Mouse (Mus musculus) limb, embryonic 10.5 days (tissue): ENCODE results near the gene Esp22. TPM values are rescaled to one million over a fixed set of nuclear protein-coding genes. Genes with fewer than 3 reads are reported as not detected.
"Not testable (repeated sequence)": the region's sequence is repeated elsewhere in the genome, so short reads cannot be mapped to it uniquely, and the experiment has no call there.

Source experiments
- DNase-seq: peaks from one replicate; pipeline ENCODE4 v3.0.0-alpha.2; 2017; ENCODE audit warnings: low spot score
- H3K27ac ChIP-seq: fragments of 300-500 bp; sonication (generic); 2 replicates; pipeline ENCODE4 v1.5.1; 2016; ENCODE audit warnings: mild to moderate bottlenecking
- H3K27me3 ChIP-seq: fragments of 300-500 bp; sonication (generic); 2 replicates; pipeline ENCODE4 v1.6.1; 2016; ENCODE audit warnings: low read depth, mild to moderate bottlenecking; ENCODE audit not compliant: poor library complexity, severe bottlenecking
- H3K36me3 ChIP-seq: fragments of 300-500 bp; sonication (generic); 2 replicates; pipeline ENCODE4 v1.6.1; 2016; ENCODE audit warnings: mild to moderate bottlenecking, moderate library complexity
- H3K4me1 ChIP-seq: fragments of 300-500 bp; sonication (generic); 2 replicates; pipeline ENCODE4 v1.6.1; 2016
- H3K4me3 ChIP-seq: fragments of 300-500 bp; sonication (generic); 2 replicates; pipeline ENCODE4 v1.5.1; 2016; ENCODE audit warnings: mild to moderate bottlenecking, moderate library complexity
- H3K9me3 ChIP-seq: fragments of 300-500 bp; sonication (generic); replicated peaks from 2 replicates; pipeline ENCODE4 v1.6.1; 2016; ENCODE audit warnings: mild to moderate bottlenecking
- WGBS: fragments of 180-500 bp; shearing (Covaris S2); methylation state at CpG from one replicate; pipeline ENCODE4 v1.1.7; 2016; 5-methylcytosine and 5-hydroxymethylcytosine counted together
- polyA plus RNA-seq: library from polyadenylated mRNA; unstranded; fragments of >200 nt; fragmentation: Nextera tagmentation; extraction: Ambion mirVana; gene quantifications from 2 replicates; pipeline ENCODE4 v1.2.1, GENCODE M21; 2016

The Esp22 gene
- polyA plus RNA-seq, result not detected in 2 replicates

DNA sequence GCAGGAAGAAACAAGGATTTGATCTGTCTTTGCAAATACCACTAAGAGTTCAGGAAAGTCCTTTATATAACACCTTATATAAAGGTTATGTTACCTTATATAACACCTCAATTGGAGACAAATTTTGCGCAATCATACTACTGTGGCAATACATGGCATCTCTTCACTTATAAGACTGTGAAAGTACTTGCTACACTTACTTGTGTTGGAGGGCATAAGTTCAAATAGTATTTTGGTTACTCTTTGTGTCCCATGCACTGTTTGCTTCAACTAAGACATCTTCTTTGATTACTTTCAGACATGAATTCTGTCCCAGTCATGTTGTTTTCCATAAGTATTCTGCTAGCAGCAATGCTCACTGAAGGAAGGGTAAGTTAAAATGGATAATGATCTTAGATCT, at the start of gene Esp22:
Gene Esp22, plus strand, starts transcription at position 301 of the 400 bp plus-strand sequence.
- Histone ChIP-seq H3K27ac (no peak within 1 kb of the TSS), H3K36me3 (no peaks in the 10 kb centered on the region), H3K4me3 (no peak within 1 kb of the TSS), H3K4me1 (no peaks in the 10 kb centered on the region), H3K9me3 (peaks cover 3% of the 10 kb centered on the region; the same call in 1 of the 2 replicates), H3K27me3 (no peaks in the 10 kb centered on the region)
- no peak for DNase-seq
- WGBS, result 100% methylated on average over 1 of the region's 1 CpGs

DNA sequence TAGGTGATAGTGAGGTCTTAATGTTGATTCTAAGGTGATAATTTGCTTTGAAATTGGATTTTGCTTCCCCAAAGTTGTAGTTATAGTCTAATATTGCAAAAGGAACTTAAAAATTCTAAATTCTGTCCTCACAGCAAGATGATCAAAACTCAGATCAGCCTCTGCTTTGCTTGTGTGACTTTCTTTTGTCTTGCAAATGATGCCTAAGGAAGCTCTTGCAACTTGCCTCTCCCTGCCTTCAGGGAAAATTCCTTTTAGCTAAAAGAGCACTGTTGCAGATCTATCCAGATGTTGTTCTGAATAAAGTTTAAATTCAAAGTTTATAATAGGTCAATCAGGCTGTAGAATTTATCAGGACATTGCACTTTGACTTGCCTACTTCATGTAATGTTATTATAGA, 31.5 kb upstream of the Esp22 start:
- Histone ChIP-seq H3K9me3 (0 out of 2 replicates have a peak, but pooled peaks cover 2% of the 10 kb centered on the region), H3K4me3 (no peak overlapping the region), H3K4me1 (no peaks in the 10 kb centered on the region), H3K27me3 (no peaks in the 10 kb centered on the region), H3K36me3 (no peaks in the 10 kb centered on the region), H3K27ac (no peak overlapping the region)
- DNase-seq, result no peak

DNA sequence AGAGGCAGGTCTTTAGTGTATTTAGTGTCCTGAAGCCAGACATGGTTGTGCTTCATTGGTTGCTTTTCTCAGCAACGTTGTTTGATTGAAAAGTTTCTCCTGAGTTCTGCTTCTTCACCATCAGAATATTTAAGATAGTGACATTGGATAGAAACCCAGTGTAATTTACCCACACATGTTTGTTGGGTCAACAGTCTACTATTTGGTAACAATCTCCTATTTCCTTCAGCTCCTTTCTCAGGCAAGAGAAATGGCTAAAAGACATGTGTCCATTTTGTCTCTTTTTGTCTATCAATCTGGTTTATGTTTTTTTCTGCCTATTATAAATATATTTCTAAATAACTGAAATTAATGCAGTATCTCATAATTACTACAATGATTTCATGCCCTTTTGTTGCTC, 18.2 kb upstream of the Esp22 start, which contains the start of gene Esp23:
Gene Esp23, minus strand, starts transcription at position 101 of the 400 bp plus-strand sequence.
- Histone ChIP-seq H3K4me3 (no peak within 1 kb of the TSS), H3K27ac (no peak within 1 kb of the TSS), H3K36me3 (no peaks in the 10 kb centered on the region), H3K4me1 (no peaks in the 10 kb centered on the region), H3K27me3 (no peaks in the 10 kb centered on the region), H3K9me3 (no peaks in the 10 kb centered on the region)
- 64% methylated on average over 1 of the region's 1 CpGs for WGBS
- no peak for DNase-seq

DNA sequence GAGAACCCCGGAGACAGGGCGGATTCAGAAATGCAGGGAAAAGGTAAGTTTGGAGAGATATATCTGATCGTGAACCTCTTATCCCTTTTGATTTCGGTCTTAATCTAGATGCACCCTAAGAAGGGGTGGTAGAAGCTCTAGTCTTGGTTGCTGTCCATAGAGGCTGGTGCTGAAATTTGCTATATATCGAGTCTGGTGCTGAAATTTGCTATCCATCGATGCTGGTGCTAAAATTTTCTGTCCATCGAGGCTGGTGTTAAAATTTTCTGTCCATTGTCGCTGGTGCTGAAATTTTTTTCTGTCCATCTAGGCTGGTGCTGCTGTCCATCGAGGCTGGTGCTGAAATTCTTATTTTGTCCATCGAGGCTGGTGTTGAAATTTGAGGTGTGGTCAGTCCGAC, 12.0 kb downstream of the Esp22 start:
- not testable (repeated sequence) for H3K9me3 ChIP-seq, H3K36me3 ChIP-seq, H3K4me1 ChIP-seq, H3K27ac ChIP-seq, H3K27me3 ChIP-seq, H3K4me3 ChIP-seq, DNase-seq
- WGBS, result 78% methylated on average over 11 of the region's 11 CpGs

DNA sequence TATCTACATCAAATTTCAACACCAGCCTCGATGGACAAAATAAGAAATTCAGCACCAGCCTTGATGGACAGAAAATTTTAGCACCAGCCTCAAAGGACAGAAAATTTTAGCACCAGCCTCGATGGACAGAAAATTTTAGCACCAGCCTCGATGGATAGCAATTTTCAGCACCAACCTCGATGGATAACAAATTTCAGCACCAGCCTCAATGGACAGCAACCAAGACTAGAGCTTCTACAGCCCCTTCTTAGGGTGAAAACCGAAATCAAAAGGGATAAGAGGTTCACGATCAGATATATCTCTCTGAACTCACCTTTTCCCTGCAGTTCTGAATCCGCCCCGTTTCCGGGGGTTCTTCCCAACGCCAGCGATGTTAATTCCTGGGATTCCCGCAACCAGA, 34.0 kb downstream of the Esp22 start:
- WGBS, result 76% methylated on average over 12 of the region's 12 CpGs
- H3K4me1 ChIP-seq, result not testable (repeated sequence)

More for the DNA sequence above, 34.0 kb downstream of the Esp22 start:
- H3K27ac ChIP-seq, H3K27me3 ChIP-seq, H3K9me3 ChIP-seq, H3K36me3 ChIP-seq, H3K4me3 ChIP-seq: not testable (repeated sequence)
- peak; percentile 29 for DNase-seq

Other genes with a start within 250 kb of the Esp22 start
- not detected in 2 replicates for gene Esp24, start 58.6 kb upstream of the Esp22 start, polyA plus RNA-seq
- not detected in 2 replicates for gene Gm21903, start 52.0 kb upstream of the Esp22 start, polyA plus RNA-seq
- gene Esp23, start 18.3 kb upstream of the Esp22 start, polyA plus RNA-seq, result not detected in 2 replicates